Mouse (Mus musculus) adrenal gland, postnatal 10 days (tissue): ENCODE results near the gene Tlcd1. TPM values are rescaled to one million over a fixed set of nuclear protein-coding genes. Genes with fewer than 3 reads are reported as not detected.

Experiments used
- DNase-seq: peaks from one replicate; pipeline ENCODE4 v3.0.0; 2021; ENCODE audit warnings: mixed read lengths
- total RNA-seq, 2 experiments: library from RNA; stranded (reverse); gene quantifications; 2 replicates each; pipeline ENCODE4 v1.2.3; 2021

Gene Tlcd1
- total RNA-seq, 2 experiments from 2014 or later: 34.4 to 45.6 TPM

- no peak for DNase-seq
Observed at GRCm38 (mm10) chr11:78161169-78161568, 15.3 kb upstream of the Tlcd1 start.

GRCm38 (mm10) chr11:78161968-78162367 lies 14.5 kb upstream of the Tlcd1 start:
- DNase-seq: no peak

GRCm38 (mm10) chr11:78162504-78162903 lies 14.0 kb upstream of the Tlcd1 start:
- DNase-seq: peak; percentile 82

GRCm38 (mm10) chr11:78163045-78163444 lies 13.5 kb upstream of the Tlcd1 start:
- no peak for DNase-seq

- DNase-seq: peak; percentile 88
Observed at GRCm38 (mm10) chr11:78163681-78164603, 12.6 kb upstream of the Tlcd1 start.

GRCm38 (mm10) chr11:78164604-78164923 lies 11.9 kb upstream of the Tlcd1 start:
- DNase-seq: no peak

- DNase-seq: peak; percentile 93
Observed at GRCm38 (mm10) chr11:78164924-78165760, 11.4 kb upstream of the Tlcd1 start, which contains the start of gene Traf4. TSS of gene Traf4 (minus strand) at chr11:78165589.

- peak; percentile 81 for DNase-seq
Observed at GRCm38 (mm10) chr11:78165761-78166109, 10.8 kb upstream of the Tlcd1 start.

- DNase-seq: no peak
Observed at GRCm38 (mm10) chr11:78166161-78166560, 10.3 kb upstream of the Tlcd1 start.

GRCm38 (mm10) chr11:78166640-78167039 lies 9.9 kb upstream of the Tlcd1 start:
- DNase-seq: no peak

GRCm38 (mm10) chr11:78167257-78167959 lies 9.1 kb upstream of the Tlcd1 start:
- DNase-seq: no peak

GRCm38 (mm10) chr11:78168541-78169468 lies 7.7 kb upstream of the Tlcd1 start:
- DNase-seq: no peak

GRCm38 (mm10) chr11:78170306-78170705 lies 6.2 kb upstream of the Tlcd1 start:
- no peak for DNase-seq

GRCm38 (mm10) chr11:78171328-78171727 lies 5.2 kb upstream of the Tlcd1 start:
- no peak for DNase-seq

- DNase-seq: no peak
Observed at GRCm38 (mm10) chr11:78172034-78172747, 4.3 kb upstream of the Tlcd1 start.

- no peak for DNase-seq
Observed at GRCm38 (mm10) chr11:78172748-78173383, 3.6 kb upstream of the Tlcd1 start.

GRCm38 (mm10) chr11:78174506-78174905 lies 2.0 kb upstream of the Tlcd1 start:
- no peak for DNase-seq

- no peak for DNase-seq
Observed at GRCm38 (mm10) chr11:78175771-78176401, 625 bp upstream of the Tlcd1 start.

- no peak for DNase-seq
Observed at GRCm38 (mm10) chr11:78176905-78177331, 407 bp downstream of the Tlcd1 start.

GRCm38 (mm10) chr11:78177437-78177836 lies 926 bp downstream of the Tlcd1 start:
- DNase-seq: no peak
